Mouse (Mus musculus) hindbrain, postnatal 0 days (tissue): Measurements from ENCODE around the gene Def8. TPM values are rescaled to one million over a fixed set of nuclear protein-coding genes. Genes with fewer than 3 reads are reported as not detected.
A peak's percentile ranks its signal among the peaks of the same experiment; 100 is the strongest.

Experiments used
- ATAC-seq: fragments of 200-750 bp; cut with Nextera tagmentation; 2 replicates; pipeline ENCODE4 v1.8.0; 2017; ENCODE audit warnings: mild to moderate bottlenecking, moderate TSS enrichment, moderate library complexity
- DNase-seq: peaks from one replicate; pipeline ENCODE4 v3.0.0-alpha.2; 2015; ENCODE audit warnings: low spot score
- H3K27ac ChIP-seq: fragments of 300-500 bp; sonication (generic); 2 replicates; pipeline ENCODE4 v1.5.1; 2014; ENCODE audit warnings: mild to moderate bottlenecking
- H3K27me3 ChIP-seq: fragments of 300-500 bp; sonication (generic); 2 replicates; pipeline ENCODE4 v1.6.1; 2014; ENCODE audit warnings: low read length, mixed read lengths; ENCODE audit not compliant: insufficient read depth
- H3K36me3 ChIP-seq: fragments of 300-500 bp; sonication (generic); 2 replicates; pipeline ENCODE4 v1.6.1; 2014; ENCODE audit warnings: low read length, mixed read lengths; ENCODE audit not compliant: insufficient read depth
- H3K4me1 ChIP-seq: fragments of 300-500 bp; sonication (generic); 2 replicates; pipeline ENCODE4 v1.6.1; 2014; ENCODE audit warnings: antibody characterized with exemption, low read length, mixed read lengths; ENCODE audit not compliant: insufficient read depth
- H3K4me2 ChIP-seq: fragments of 300-500 bp; sonication (generic); 2 replicates; pipeline ENCODE4 v1.6.1; 2014; ENCODE audit warnings: low read depth, mild to moderate bottlenecking, low read length, moderate library complexity, mixed read lengths
- H3K4me3 ChIP-seq: fragments of 300-500 bp; sonication (generic); 2 replicates; pipeline ENCODE4 v1.5.1; 2014; ENCODE audit warnings: low read length
- H3K9ac ChIP-seq: fragments of 300-500 bp; sonication (generic); replicated peaks from 2 replicates; pipeline ENCODE4 v1.6.1; 2014; ENCODE audit warnings: mild to moderate bottlenecking, low read length, moderate library complexity, mixed read lengths
- H3K9me3 ChIP-seq: fragments of 300-500 bp; sonication (generic); 2 replicates; pipeline ENCODE4 v1.6.1; 2016; ENCODE audit warnings: low read length, mixed read lengths
- CTCF ChIP-seq: IDR thresholded peaks from 2 replicates; pipeline ENCODE4 v1.5.1; 2016; ENCODE audit warnings: antibody characterized with exemption, control low read depth, low read depth
- WGBS: fragments of 180-500 bp; shearing (Covaris S2); extraction: QIAGEN DNeasy Blood & Tissue Kit; methylation state at CpG from one replicate; pipeline ENCODE4 v1.1.7; 2014; 5-methylcytosine and 5-hydroxymethylcytosine counted together
- polyA plus RNA-seq: library from polyadenylated mRNA; unstranded; fragments of >200 nt; fragmentation: Nextera tagmentation; extraction: Ambion mirVana; gene quantifications from 2 replicates; pipeline ENCODE4 v1.2.1, GENCODE M21; 2015
- total RNA-seq: library from RNA; depleted of rRNA; stranded (reverse); fragments of >200 nt; gene quantifications from 2 replicates; pipeline ENCODE4 v1.2.3, GENCODE M21; 2014

Def8 gene
- total and polyA plus RNA-seq, 2 experiments from 2014 or later = 38.8 to 62.7 TPM

- TF ChIP-seq CTCF = peak; percentile 38
- WGBS = 89% methylated on average over 4 of the region's 4 CpGs
Measured at GRCm38 (mm10) chr8:123497699-123498098, 74.4 kb downstream of the Def8 start.

GRCm38 (mm10) chr8:123498963-123499362 is 75.6 kb downstream of the Def8 start:
- Histone ChIP-seq H3K4me2 (no peak overlapping the region), H3K9me3 (no peaks in the 10 kb centered on the region)

More at GRCm38 (mm10) chr8:123497699-123498098, 74.4 kb downstream of the Def8 start:
- Histone ChIP-seq H3K27me3 (no peaks in the 10 kb centered on the region), H3K9ac (no peak overlapping the region), H3K9me3 (no peaks in the 10 kb centered on the region), H3K4me3 (no peak overlapping the region), H3K4me2 (no peak overlapping the region), H3K4me1 (no peaks in the 10 kb centered on the region), H3K27ac (no peak overlapping the region), H3K36me3 (peaks cover 82% of the 10 kb centered on the region)
- no peak for DNase-seq
- ATAC-seq = no peak

GRCm38 (mm10) chr8:123499556-123499955 is 76.2 kb downstream of the Def8 start:
- DNase-seq (no peak), ATAC-seq (no peak)
- no peak overlapping the region for H3K27ac ChIP-seq
- peaks cover 80% of the 10 kb centered on the region for H3K36me3 ChIP-seq
- H3K9ac ChIP-seq = no peak overlapping the region
- TF ChIP-seq CTCF = no peak
- H3K4me2 ChIP-seq = no peak overlapping the region
- no peaks in the 10 kb centered on the region for H3K27me3 ChIP-seq
- 90% methylated on average over 11 of the region's 11 CpGs for WGBS
- H3K4me1 ChIP-seq = no peaks in the 10 kb centered on the region
- H3K9me3 ChIP-seq = no peaks in the 10 kb centered on the region
- no peak overlapping the region for H3K4me3 ChIP-seq

More at GRCm38 (mm10) chr8:123498963-123499362, 75.6 kb downstream of the Def8 start:
- H3K4me1 ChIP-seq = no peaks in the 10 kb centered on the region
- no peak overlapping the region for H3K4me3 ChIP-seq
- WGBS = 81% methylated on average over 11 of the region's 11 CpGs
- H3K36me3 ChIP-seq = peaks cover 80% of the 10 kb centered on the region
- TF ChIP-seq CTCF = no peak
- no peak overlapping the region for H3K9ac ChIP-seq
- H3K27me3 ChIP-seq = no peaks in the 10 kb centered on the region
- ATAC-seq (no peak), DNase-seq (no peak)
- H3K27ac ChIP-seq = no peak overlapping the region

GRCm38 (mm10) chr8:123502192-123502591 is 78.9 kb downstream of the Def8 start:
- Histone ChIP-seq H3K27ac (no peak overlapping the region), H3K9ac (no peak overlapping the region), H3K4me1 (no peaks in the 10 kb centered on the region), H3K4me3 (no peak overlapping the region), H3K36me3 (peaks cover 80% of the 10 kb centered on the region), H3K9me3 (no peaks in the 10 kb centered on the region), H3K27me3 (no peaks in the 10 kb centered on the region), H3K4me2 (no peak overlapping the region)
- no peak for TF ChIP-seq CTCF
- WGBS = 92% methylated on average over 5 of the region's 5 CpGs
- ATAC-seq (no peak), DNase-seq (no peak)

- DNase-seq = no peak
- Histone ChIP-seq H3K36me3 (peaks cover 84% of the 10 kb centered on the region), H3K4me3 (no peak overlapping the region), H3K9ac (no peak overlapping the region), H3K4me1 (no peaks in the 10 kb centered on the region), H3K27ac (no peak overlapping the region), H3K9me3 (no peaks in the 10 kb centered on the region), H3K4me2 (no peak overlapping the region), H3K27me3 (no peaks in the 10 kb centered on the region)
- no peak for ATAC-seq
- 96% methylated on average over 6 of the region's 6 CpGs for WGBS
- peak; percentile 52 for TF ChIP-seq CTCF
Measured at GRCm38 (mm10) chr8:123503801-123504467, 80.6 kb downstream of the Def8 start.

- Histone ChIP-seq H3K27ac (0 out of 2 replicates have a peak overlapping the region, but pooled peaks have one; percentile 38), H3K4me1 (no peaks in the 10 kb centered on the region), H3K9me3 (no peaks in the 10 kb centered on the region), H3K4me3 (no peak overlapping the region), H3K36me3 (peaks cover 84% of the 10 kb centered on the region), H3K27me3 (no peaks in the 10 kb centered on the region), H3K9ac (no peak overlapping the region), H3K4me2 (no peak overlapping the region)
- WGBS = 83% methylated on average over 9 of the region's 9 CpGs
- TF ChIP-seq CTCF = no peak
- ATAC-seq (no peak), DNase-seq (no peak)
Measured at GRCm38 (mm10) chr8:123504591-123505195, 81.4 kb downstream of the Def8 start.

GRCm38 (mm10) chr8:123505267-123505666 is 81.9 kb downstream of the Def8 start:
- DNase-seq (no peak), ATAC-seq (no peak)
- no peak for TF ChIP-seq CTCF
- Histone ChIP-seq H3K9ac (no peak overlapping the region), H3K27me3 (no peaks in the 10 kb centered on the region), H3K4me3 (no peak overlapping the region), H3K4me1 (no peaks in the 10 kb centered on the region), H3K9me3 (no peaks in the 10 kb centered on the region), H3K36me3 (peaks cover 82% of the 10 kb centered on the region), H3K4me2 (no peak overlapping the region), H3K27ac (no peak overlapping the region)
- 59% methylated on average over 4 of the region's 4 CpGs for WGBS
